Comparison of ENCODE assay signal across 8 mouse cellular contexts in the genomic region with DNA sequence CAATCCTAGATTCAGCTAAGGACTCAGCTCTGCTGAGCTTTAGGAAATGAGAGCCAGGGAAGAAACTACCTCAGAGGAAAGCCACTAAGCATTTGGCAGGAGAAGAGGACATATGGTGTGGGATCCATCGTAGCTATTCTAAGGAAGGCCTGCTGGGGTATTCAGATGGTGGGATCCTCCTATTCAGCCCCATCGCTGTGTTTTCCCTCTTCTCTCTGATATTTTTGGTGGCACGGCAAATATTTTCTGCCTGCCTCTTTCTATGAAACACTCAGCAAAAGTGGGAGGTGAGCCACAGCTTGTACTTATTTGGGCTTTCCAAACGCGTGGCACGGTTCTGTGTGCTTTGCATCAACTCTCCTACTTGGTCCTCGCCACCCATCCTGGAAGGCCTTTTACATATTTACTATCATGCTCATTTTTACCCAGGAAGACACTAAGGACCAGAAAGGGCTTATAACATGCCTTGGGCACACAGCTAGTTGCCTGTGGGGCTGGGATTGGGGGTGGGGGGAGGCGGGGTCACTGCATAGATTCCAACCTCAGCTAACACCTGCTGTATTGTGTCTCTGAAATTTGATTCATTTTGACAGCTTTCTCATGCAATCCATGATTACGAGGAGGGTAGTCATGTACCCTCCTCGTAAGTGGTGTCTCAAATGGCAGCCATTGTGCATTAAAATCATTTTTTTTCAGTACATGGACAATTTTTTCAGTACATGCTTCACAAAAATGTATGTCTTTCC. TPM values are rescaled to one million over a fixed set of nuclear protein-coding genes. Genes with fewer than 3 reads are reported as not detected.
DNase-seq lines count a peak whose midpoint lies in the region; ATAC-seq lines count a peak whose summit lies in the region.

No protein-coding gene starts in this region.

- no peaks in the 10 kb centered on the region for H3K9me3 ChIP-seq in heart, embryonic 11.5 days (replicated peaks; ENCODE audit: control insufficient read depth, low read length)

- H3K27me3 ChIP-seq in heart, embryonic 11.5 days (ENCODE audit: control insufficient read depth, insufficient read depth, low read length): no peaks in the 10 kb centered on the region

- H3K27ac ChIP-seq in heart, embryonic 11.5 days (ENCODE audit: low read depth, low read length): peak overlapping the region; percentile 83

- no peak for ATAC-seq in heart, embryonic 11.5 days (replicated peaks; ENCODE audit: insufficient number of reproducible peaks, low FRiP score, low TSS enrichment)
- no peak for ATAC-seq in megakaryocyte progenitor cell, adult 5-6 weeks (replicated peaks; ENCODE audit: poor library complexity)
- no peak for ATAC-seq in megakaryocyte-erythroid progenitor cell, adult 5-6 weeks (replicated peaks; ENCODE audit: low FRiP score, low TSS enrichment, poor library complexity, severe bottlenecking)

- H3K4me2 ChIP-seq in heart, embryonic 11.5 days: no peak overlapping the region

- intact Hi-C loops in left cerebral cortex, postnatal 4 days (cut with DNase I): no loop called here

- WGBS in heart, embryonic 11.5 days (ENCODE audit: insufficient replicate concordance): 76% methylated on average over 10 of the region's 10 CpGs

- DNase-seq in heart, adult 11 months: no peak
- DNase-seq in brain, embryonic 18.5 days (ENCODE audit: low read depth, low spot score): peak; percentile 39
- DNase-seq in frontal cortex, postnatal 25 days (ENCODE audit: low spot score in 2 of 2): peak; percentile 19 to 52
- peak; percentile 41 for DNase-seq in left cerebral cortex, postnatal 4 days
- no peak for DNase-seq in spleen, postnatal 36 days (ENCODE audit: low spot score in 2 of 2)

- H3K36me3 ChIP-seq in heart, embryonic 11.5 days (ENCODE audit: control insufficient read depth, insufficient read depth, low read length): no peaks in the 10 kb centered on the region

- H3K4me1 ChIP-seq in heart, embryonic 11.5 days (ENCODE audit: control insufficient read depth, insufficient read depth, low read length): peaks cover 28% of the 10 kb centered on the region

- H3K9ac ChIP-seq in heart, embryonic 11.5 days (ENCODE audit: low read depth, low read length): no peak overlapping the region

- H3K4me3 ChIP-seq in heart, embryonic 11.5 days (ENCODE audit: low read depth, low read length): no peak overlapping the region

RNA-seq across cellular contexts. Expression of a gene that starts 46.1 kb away (rescaled TPM):
- 14.5 and 15.5 TPM in 2 replicates for polyA plus RNA-seq in heart, embryonic 11.5 days (2014; fragmentation: Nextera tagmentation; extraction: Ambion mirVana)
- 10 to 100 TPM; 52.9 to 67.1 TPM for total RNA-seq in left cerebral cortex, postnatal 4 days (2021)
- total RNA-seq in megakaryocyte progenitor cell, adult 5-6 weeks (2015): not detected in 2 replicates
- not detected in 2 replicates for total RNA-seq in megakaryocyte progenitor cell, adult 5-6 weeks (2017)
- not detected in 2 replicates for total RNA-seq in megakaryocyte-erythroid progenitor cell, adult 5-6 weeks (2014; fragmentation: Nextera tagmentation)
- not detected in 2 replicates for total RNA-seq in megakaryocyte-erythroid progenitor cell, adult 5-6 weeks (2017)

RNA-seq across cellular contexts. Expression of a gene that starts 46.3 kb away (rescaled TPM):
- 214 TPM in 2 replicates for polyA plus RNA-seq in heart, embryonic 11.5 days (2014; fragmentation: Nextera tagmentation; extraction: Ambion mirVana)
- 100 to 1,000 TPM in 1 of 2 experiments, 10 to 100 TPM in 1; 94.3 to 117 TPM for total RNA-seq in left cerebral cortex, postnatal 4 days (2021)
- not detected in 2 replicates for total RNA-seq in megakaryocyte progenitor cell, adult 5-6 weeks (2015)
- not detected in 2 replicates for total RNA-seq in megakaryocyte progenitor cell, adult 5-6 weeks (2017)
- not detected in 2 replicates for total RNA-seq in megakaryocyte-erythroid progenitor cell, adult 5-6 weeks (2014; fragmentation: Nextera tagmentation)
- total RNA-seq in megakaryocyte-erythroid progenitor cell, adult 5-6 weeks (2017): not detected in 2 replicates

Comparison
In these comparisons a context has a peak if more than half of its experiments do, and no peak if none do; other contexts are left out.
1. DNase-seq: peak in brain, embryonic 18.5 days (single experiment), frontal cortex, postnatal 25 days (2 of 2) and left cerebral cortex, postnatal 4 days (single experiment); none in heart, adult 11 months (single experiment) and spleen, postnatal 36 days (0 of 2).
2. RNA of a gene that starts 46.1 kb away (total RNA-seq): 52.9 to 67.1 TPM in left cerebral cortex, postnatal 4 days; not detected in megakaryocyte-erythroid progenitor cell, adult 5-6 weeks and not detected in megakaryocyte progenitor cell, adult 5-6 weeks; every median in the first group is over 10 times any median in the second.
3. RNA of a gene that starts 46.3 kb away (total RNA-seq): 94.3 to 117 TPM in left cerebral cortex, postnatal 4 days; not detected in megakaryocyte-erythroid progenitor cell, adult 5-6 weeks and not detected in megakaryocyte progenitor cell, adult 5-6 weeks; every median in the first group is over 10 times any median in the second.